Mouse (Mus musculus) cortical plate, adult 2 months (tissue): Measurements from ENCODE around the gene Cic. TPM values are rescaled to one million over a fixed set of nuclear protein-coding genes. Genes with fewer than 3 reads are reported as not detected.

ENCODE experiments used
- H3K27ac ChIP-seq: fragments of 200-500 bp; 2 replicates; pipeline ENCODE4 v1.5.1; 2012; ENCODE audit warnings: low read length, control low read depth, inconsistent platforms; ENCODE audit not compliant: insufficient read depth
- H3K4me1 ChIP-seq: fragments of 200-500 bp; 2 replicates; pipeline ENCODE4 v1.6.1; 2011; ENCODE audit warnings: low read length; ENCODE audit not compliant: control insufficient read depth, insufficient read depth
- H3K4me3 ChIP-seq: fragments of 200-500 bp; 2 replicates; pipeline ENCODE4 v1.5.1; 2011; ENCODE audit warnings: mild to moderate bottlenecking, low read length, control low read depth; ENCODE audit not compliant: insufficient read depth
- CTCF ChIP-seq: fragments of 200-500 bp; IDR thresholded peaks from 2 replicates; pipeline ENCODE4 v1.5.1; 2011; ENCODE audit warnings: mild to moderate bottlenecking, control low read depth, low read length; ENCODE audit not compliant: insufficient read depth; ENCODE audit errors: extremely low read depth
- POLR2A ChIP-seq: fragments of 200-500 bp; IDR thresholded peaks from 2 replicates; pipeline ENCODE4 v1.6.1; 2011; ENCODE audit warnings: mild to moderate bottlenecking, low read length, control low read depth; ENCODE audit not compliant: insufficient read depth; ENCODE audit errors: extremely low read depth
- polyA plus RNA-seq: library from polyadenylated mRNA; depleted of rRNA; stranded (reverse); fragments of >200 nt; gene quantifications from 2 replicates; pipeline ENCODE4 v1.2.3, GENCODE M21; 2012

Gene Cic
- polyA plus RNA-seq, 1 experiment, result 89.6 TPM

- TF ChIP-seq POLR2A (no peak), CTCF (no peak)
- Histone ChIP-seq H3K4me1 (peaks cover 3% of the 10 kb centered on the region; the same call in 1 of the 2 replicates), H3K27ac (no peak overlapping the region), H3K4me3 (no peak overlapping the region)
Measured at GRCm38 (mm10) chr7:25230690-25231285, 36.7 kb upstream of the Cic start.

- no peak for TF ChIP-seq POLR2A
- TF ChIP-seq CTCF, result no peak
Measured at GRCm38 (mm10) chr7:25232101-25232648, 35.3 kb upstream of the Cic start.

GRCm38 (mm10) chr7:25233061-25233460 is 34.4 kb upstream of the Cic start:
- Histone ChIP-seq H3K4me3 (no peak overlapping the region), H3K27ac (no peak overlapping the region), H3K4me1 (peaks cover 4% of the 10 kb centered on the region; the same call in 1 of the 2 replicates)
- no peak for TF ChIP-seq CTCF
- no peak for TF ChIP-seq POLR2A

More at GRCm38 (mm10) chr7:25232101-25232648, 35.3 kb upstream of the Cic start:
- Histone ChIP-seq H3K27ac (no peak overlapping the region), H3K4me1 (peaks cover 7% of the 10 kb centered on the region; the same call in 1 of the 2 replicates), H3K4me3 (no peak overlapping the region)

- Histone ChIP-seq H3K4me1 (peaks cover 4% of the 10 kb centered on the region; the same call in 1 of the 2 replicates), H3K4me3 (no peak overlapping the region)
Measured at GRCm38 (mm10) chr7:25235526-25235925, 32.0 kb upstream of the Cic start.

GRCm38 (mm10) chr7:25237249-25238014 is 30.1 kb upstream of the Cic start, which contains the start of gene Gsk3a:
Gene Gsk3a (minus strand): TSS chr7:25237851.
- TF ChIP-seq POLR2A (peak; percentile 60; the same call in 1 of the 2 replicates), CTCF (no peak)
- peaks cover 4% of the 10 kb centered on the region; the same call in 1 of the 2 replicates for H3K4me1 ChIP-seq

More at GRCm38 (mm10) chr7:25235526-25235925, 32.0 kb upstream of the Cic start:
- H3K27ac ChIP-seq, result no peak overlapping the region
- TF ChIP-seq CTCF, result no peak
- no peak for TF ChIP-seq POLR2A

GRCm38 (mm10) chr7:25238015-25238706 is 29.3 kb upstream of the Cic start:
- H3K4me3 ChIP-seq, result peak overlapping the region; percentile 36
- peaks cover 6% of the 10 kb centered on the region; the same call in 1 of the 2 replicates for H3K4me1 ChIP-seq
- H3K27ac ChIP-seq, result peak overlapping the region; percentile 85
- peak; percentile 93 for TF ChIP-seq POLR2A
- TF ChIP-seq CTCF, result no peak

More at GRCm38 (mm10) chr7:25237249-25238014, 30.1 kb upstream of the Cic start, which contains the start of gene Gsk3a:
- H3K27ac ChIP-seq, result peak within 1 kb of the TSS; percentile 85
- H3K4me3 ChIP-seq, result peak within 1 kb of the TSS; percentile 36

- H3K27ac ChIP-seq, result peak overlapping the region; percentile 83
- peaks cover 6% of the 10 kb centered on the region; the same call in 1 of the 2 replicates for H3K4me1 ChIP-seq
- TF ChIP-seq POLR2A (peak; percentile 89), CTCF (peak; percentile 59)
- H3K4me3 ChIP-seq, result peak overlapping the region; percentile 36; the same call in 1 of the 2 replicates
Measured at GRCm38 (mm10) chr7:25238829-25239623, 28.5 kb upstream of the Cic start.

GRCm38 (mm10) chr7:25240631-25241030 is 26.9 kb upstream of the Cic start:
- 0 out of 2 replicates have a peak overlapping the region, but pooled peaks have one; percentile 9 for H3K27ac ChIP-seq
- no peak overlapping the region for H3K4me3 ChIP-seq
- no peak for TF ChIP-seq POLR2A
- no peak for TF ChIP-seq CTCF
- H3K4me1 ChIP-seq, result peaks cover 7% of the 10 kb centered on the region; the same call in 1 of the 2 replicates
